Mouse (Mus musculus) layer of hippocampus, adult 2 months (tissue): Measurements from ENCODE around the gene Gm11168. TPM values are rescaled to one million over a fixed set of nuclear protein-coding genes. Genes with fewer than 3 reads are reported as not detected.
"Not testable (repeated sequence)": the region's sequence is repeated elsewhere in the genome, so short reads cannot be mapped to it uniquely, and the experiment has no call there.

ENCODE experiments used
- DNase-seq, 2 experiments: peaks; one replicate each; pipeline ENCODE4 v3.0.0; 2022; ENCODE audit warnings: low spot score in 2 of 2
- H3K27ac ChIP-seq: fragments of 200-600 bp; 2 replicates; pipeline ENCODE4 v1.8.1; 2022
- H3K4me3 ChIP-seq: fragments of 200-600 bp; 2 replicates; pipeline ENCODE4 v1.8.1; 2022; ENCODE audit warnings: mild to moderate bottlenecking
- long read RNA-seq, 2 experiments: library from polyadenylated mRNA; stranded (forward); transcript quantifications; one replicate each; pipeline ENCODE4 v2.0.0; 2021; ENCODE audit warnings: borderline mapping rate in 2 of 2
- total RNA-seq, 2 experiments: library from RNA; stranded (reverse); gene quantifications; 2 replicates each; pipeline ENCODE4 v1.2.3; 2021

Gm11168 gene
- not detected for total RNA-seq
- long read RNA-seq, experiment 1 = 0 reads
- long read RNA-seq, experiment 2 = 0 reads

DNA sequence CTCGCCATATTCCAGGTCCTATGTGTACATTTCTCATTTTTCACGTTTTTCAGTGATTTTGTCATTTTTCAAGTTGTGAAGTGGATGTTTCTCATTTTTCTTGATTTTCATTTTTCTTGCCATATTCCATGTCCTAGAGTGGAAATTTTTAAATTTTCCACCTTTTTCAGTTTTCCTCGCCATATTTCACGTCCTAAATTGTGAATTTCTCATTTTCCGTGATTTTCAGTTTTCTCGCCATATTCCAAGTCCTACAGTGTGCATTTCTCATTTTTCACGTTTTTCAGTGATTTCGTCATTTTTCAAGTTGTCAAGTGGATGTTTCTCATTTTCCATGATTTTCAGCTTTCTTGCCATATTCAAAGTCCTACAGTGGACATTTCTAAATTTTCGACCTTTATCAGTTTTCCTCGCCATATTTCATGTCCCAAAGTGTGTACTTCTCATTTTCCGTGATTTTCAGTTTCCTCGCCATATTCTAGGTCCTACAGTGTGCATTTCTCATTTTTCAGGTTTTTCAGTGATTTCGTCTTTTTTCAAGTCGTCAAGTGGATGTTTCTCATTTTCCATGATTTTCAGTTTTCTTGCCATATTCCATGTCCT lies at the start of gene Gm11168:
Gm11168 (plus strand) TSS at position 553 of the 603 bp plus-strand sequence.
- not testable (repeated sequence) for DNase-seq, H3K27ac ChIP-seq

DNA sequence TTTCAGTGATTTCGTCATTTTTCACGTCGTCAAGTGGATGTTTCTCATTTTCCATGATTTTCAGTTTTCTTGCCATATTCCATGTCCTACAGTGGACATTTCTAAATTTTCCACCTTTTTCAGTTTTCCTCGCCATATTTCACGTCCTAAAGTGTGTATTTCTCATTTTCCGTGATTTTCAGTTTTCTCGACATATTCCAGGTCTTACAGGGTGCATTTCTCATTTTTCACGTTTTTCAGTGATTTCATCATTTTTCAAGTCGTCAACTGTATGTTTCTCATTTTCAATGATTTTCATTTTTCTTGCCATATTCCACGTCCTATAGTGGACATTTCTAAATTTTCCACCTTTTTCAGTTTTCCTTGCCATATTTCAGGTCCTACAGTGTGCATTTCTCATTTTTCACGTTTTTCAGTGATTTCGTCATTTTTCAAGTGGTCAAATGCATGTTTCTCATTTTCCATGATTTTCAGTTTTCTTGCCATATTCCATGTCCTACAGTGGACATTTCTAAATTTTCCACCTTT lies 2.6 kb upstream of the Gm11168 start, which contains the start of gene Gm10722:
Gm10722 (plus strand) TSS at position 478 of the 528 bp plus-strand sequence.
- H3K4me3 ChIP-seq, H3K27ac ChIP-seq: not testable (repeated sequence)
- DNase-seq = peak in 1 of 2 experiments; percentile 3

More for the DNA sequence above, at the start of gene Gm11168:
- H3K4me3 ChIP-seq = not testable (repeated sequence)

DNA sequence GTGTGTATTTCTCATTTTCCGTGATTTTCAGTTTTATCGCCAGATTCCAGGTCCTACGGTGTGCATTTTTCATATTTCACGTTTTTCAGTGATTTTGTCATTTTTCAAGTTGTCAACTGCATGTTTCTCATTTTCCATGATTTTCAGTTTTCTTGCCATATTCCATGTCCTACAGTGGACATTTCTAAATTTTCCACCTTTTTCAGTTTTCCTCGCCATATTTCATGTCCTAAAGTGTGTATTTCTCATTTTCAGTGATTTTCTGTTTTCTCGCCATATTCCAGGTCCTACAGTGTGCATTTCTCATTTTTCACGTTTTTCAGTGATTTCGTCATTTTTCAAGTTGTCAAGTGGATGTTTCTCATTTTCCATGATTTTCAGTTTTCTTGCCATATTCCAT lies 2.1 kb upstream of the Gm11168 start:
- DNase-seq = peak in 1 of 2 experiments; percentile 32
- not testable (repeated sequence) for H3K4me3 ChIP-seq, H3K27ac ChIP-seq

DNA sequence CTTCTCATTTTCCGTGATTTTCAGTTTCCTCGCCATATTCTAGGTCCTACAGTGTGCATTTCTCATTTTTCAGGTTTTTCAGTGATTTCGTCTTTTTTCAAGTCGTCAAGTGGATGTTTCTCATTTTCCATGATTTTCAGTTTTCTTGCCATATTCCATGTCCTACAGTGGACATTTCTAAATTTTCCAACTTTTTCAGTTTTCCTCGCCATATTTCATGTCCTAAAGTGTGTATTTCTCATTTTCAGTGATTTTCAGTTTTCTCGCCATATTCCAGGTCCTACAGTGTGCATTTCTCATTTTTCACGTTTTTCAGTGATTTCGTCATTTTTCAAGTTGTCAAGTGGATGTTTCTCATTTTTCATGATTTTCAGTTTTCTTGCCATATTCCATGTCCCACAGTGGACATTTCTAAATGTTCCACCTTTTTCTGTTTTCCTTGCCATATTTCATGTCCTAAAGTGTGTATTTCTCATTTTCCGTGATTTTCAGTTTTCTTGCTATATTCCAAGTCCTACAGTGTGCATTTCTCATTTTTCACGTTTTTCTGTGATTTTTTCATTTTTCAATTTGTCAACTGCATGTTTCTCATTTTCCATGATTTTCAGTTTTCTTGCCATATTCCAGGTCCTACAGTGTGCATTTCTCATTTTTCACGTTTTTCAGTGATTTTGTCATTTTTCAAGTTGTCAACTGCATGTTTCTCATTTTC lies 1.0 kb upstream of the Gm11168 start:
- H3K27ac ChIP-seq, H3K4me3 ChIP-seq: not testable (repeated sequence)
- peak; percentile 100 for DNase-seq

DNA sequence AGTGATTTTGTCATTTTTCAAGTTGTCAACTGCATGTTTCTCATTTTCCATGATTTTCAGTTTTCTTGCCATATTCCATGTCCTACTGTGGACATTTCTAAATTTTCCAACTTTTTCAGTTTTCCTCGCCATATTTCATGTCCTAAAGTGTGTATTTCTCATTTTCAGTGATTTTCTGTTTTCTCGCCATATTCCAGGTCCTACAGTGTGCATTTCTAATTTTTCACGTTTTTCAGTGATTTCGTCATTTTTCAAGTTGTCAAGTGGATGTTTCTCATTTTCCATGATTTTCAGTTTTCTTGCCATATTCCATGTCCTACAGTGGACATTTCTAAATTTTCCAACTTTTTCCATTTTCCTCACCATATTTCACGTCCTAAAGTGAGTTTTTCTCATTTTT lies 3.0 kb downstream of the Gm11168 start:
- not testable (repeated sequence) for DNase-seq, H3K27ac ChIP-seq, H3K4me3 ChIP-seq

DNA sequence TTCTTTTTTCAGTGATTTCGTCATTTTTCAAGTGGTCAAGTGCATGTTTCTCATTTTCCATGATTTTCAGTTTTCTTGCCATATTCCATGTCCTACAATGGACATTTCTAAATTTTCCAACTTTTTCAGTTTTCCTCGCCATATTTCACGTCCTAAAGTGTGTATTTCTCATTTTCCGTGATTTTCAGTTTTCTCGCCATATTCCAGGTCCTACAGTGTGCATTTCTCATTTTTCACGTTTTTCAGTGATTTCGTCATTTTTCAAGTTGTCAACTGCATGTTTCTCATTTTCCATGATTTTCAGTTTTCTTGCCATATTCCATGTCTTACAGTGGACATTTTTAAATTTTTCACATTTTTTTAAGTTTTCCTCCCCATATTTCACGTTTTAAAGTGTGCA lies 3.5 kb downstream of the Gm11168 start:
- DNase-seq = peak; percentile 97 to 99
- H3K27ac ChIP-seq, H3K4me3 ChIP-seq: not testable (repeated sequence)

DNA sequence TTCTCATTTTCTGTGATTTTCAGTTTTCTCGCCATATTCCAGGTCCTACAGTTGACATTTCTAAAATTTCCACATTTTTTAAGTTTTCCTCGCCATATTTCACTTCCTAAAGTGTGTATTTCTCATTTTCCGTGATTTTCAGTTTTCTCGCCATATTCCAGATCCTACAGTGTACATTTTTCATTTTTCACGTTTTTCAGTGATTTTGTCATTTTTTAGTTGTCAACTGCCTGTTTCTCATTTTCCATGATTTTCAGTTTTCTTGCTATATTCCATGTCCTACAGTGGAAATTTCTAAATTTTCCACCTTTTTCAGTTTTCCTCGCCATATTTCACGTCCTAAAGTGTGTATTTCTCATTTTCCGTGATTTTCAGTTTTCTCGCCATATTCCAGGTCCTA lies 4.1 kb downstream of the Gm11168 start:
- H3K27ac ChIP-seq, DNase-seq, H3K4me3 ChIP-seq: not testable (repeated sequence)

DNA sequence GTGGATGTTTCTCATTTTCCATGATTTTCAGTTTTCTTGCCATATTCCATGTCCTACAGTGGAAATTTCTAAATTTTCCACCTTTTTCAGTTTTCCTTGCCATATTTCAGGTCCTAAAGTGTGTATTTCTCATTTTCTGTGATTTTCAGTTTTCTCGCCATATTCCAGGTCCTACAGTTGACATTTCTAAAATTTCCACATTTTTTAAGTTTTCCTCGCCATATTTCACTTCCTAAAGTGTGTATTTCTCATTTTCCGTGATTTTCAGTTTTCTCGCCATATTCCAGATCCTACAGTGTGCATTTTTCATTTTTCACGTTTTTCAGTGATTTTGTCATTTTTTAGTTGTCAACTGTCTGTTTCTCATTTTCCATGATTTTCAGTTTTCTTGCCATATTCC lies 6.2 kb downstream of the Gm11168 start:
- not testable (repeated sequence) for H3K27ac ChIP-seq, DNase-seq, H3K4me3 ChIP-seq

DNA sequence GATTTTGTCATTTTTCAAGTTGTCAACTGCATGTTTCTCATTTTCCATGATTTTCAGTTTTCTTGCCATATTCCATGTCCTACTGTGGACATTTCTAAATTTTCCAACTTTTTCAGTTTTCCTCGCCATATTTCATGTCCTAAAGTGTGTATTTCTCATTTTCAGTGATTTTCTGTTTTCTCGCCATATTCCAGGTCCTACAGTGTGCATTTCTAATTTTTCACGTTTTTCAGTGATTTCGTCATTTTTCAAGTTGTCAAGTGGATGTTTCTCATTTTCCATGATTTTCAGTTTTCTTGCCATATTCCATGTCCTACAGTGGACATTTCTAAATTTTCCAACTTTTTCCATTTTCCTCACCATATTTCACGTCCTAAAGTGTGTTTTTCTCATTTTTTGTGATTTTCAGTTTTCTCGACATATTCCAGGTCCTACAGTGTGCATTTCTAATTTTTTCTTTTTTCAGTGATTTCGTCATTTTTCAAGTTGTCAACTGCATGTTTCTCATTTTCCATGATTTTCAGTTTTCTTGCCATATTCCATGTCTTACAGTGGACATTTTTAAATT lies 9.0 kb downstream of the Gm11168 start:
- not testable (repeated sequence) for H3K27ac ChIP-seq, H3K4me3 ChIP-seq, DNase-seq

DNA sequence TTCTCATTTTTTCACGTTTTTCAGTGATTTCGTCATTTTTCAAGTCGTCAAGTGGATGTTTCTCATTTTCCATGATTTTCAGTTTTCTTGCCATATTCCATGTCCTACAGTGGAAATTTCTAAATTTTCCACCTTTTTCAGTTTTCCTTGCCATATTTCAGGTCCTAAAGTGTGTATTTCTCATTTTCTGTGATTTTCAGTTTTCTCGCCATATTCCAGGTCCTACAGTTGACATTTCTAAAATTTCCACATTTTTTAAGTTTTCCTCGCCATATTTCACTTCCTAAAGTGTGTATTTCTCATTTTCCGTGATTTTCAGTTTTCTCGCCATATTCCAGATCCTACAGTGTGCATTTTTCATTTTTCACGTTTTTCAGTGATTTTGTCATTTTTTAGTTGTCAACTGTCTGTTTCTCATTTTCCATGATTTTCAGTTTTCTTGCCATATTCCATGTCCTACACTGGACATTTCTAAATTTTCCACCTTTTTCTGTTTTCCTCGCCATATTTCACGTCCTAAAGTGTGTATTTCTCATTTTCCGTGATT lies 9.7 kb downstream of the Gm11168 start, which contains the start of gene Gm10721:
Gm10721 (plus strand) TSS at position 408 of the 547 bp plus-strand sequence.
- not testable (repeated sequence) for H3K4me3 ChIP-seq, H3K27ac ChIP-seq, DNase-seq

DNA sequence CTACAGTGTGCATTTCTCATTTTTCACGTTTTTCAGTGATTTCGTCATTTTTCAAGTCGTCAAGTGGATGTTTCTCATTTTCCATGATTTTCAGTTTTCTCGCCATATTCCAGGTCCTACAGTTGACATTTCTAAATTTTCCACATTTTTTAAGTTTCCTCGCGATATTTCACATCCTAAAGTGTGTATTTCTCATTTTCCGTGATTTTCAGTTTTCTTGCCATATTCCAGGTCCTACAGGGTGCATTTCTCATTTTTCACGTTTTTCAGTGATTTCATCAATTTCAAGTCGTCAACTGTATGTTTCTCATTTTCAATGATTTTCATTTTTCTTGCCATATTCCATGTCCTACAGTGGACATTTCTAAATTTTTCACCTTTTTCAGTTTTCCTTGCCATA lies 12.2 kb downstream of the Gm11168 start, which contains the start of gene Gm10720:
Gm10720 (plus strand) TSS at position 301 of the 400 bp plus-strand sequence.
- not testable (repeated sequence) for H3K4me3 ChIP-seq, DNase-seq

DNA sequence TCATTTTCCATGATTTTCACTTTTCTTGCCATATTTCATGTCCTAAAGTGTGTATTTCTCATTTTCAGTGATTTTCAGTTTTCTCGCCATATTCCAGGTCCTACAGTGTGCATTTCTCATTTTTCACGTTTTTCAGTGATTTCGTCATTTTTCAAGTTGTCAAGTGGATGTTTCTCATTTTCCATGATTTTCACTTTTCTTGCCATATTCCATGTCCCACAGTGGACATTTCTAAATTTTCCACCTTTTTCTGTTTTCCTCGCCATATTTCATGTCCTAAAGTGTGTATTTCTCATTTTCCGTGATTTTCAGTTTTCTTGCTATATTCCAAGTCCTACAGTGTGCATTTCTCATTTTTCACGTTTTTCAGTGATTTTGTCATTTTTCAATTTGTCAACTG lies 12.8 kb downstream of the Gm11168 start:
- DNase-seq = peak; percentile 7 to 25

More for the DNA sequence above, 12.2 kb downstream of the Gm11168 start, which contains the start of gene Gm10720:
- not testable (repeated sequence) for H3K27ac ChIP-seq

DNA sequence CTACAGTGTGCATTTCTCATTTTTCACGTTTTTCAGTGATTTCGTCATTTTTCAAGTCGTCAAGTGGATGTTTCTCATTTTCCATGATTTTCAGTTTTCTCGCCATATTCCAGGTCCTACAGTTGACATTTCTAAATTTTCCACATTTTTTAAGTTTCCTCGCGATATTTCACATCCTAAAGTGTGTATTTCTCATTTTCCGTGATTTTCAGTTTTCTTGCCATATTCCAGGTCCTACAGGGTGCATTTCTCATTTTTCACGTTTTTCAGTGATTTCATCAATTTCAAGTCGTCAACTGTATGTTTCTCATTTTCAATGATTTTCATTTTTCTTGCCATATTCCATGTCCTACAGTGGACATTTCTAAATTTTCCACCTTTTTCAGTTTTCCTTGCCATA lies 14.0 kb downstream of the Gm11168 start, which contains the start of gene Gm10719:
Gm10719 (plus strand) TSS at position 301 of the 400 bp plus-strand sequence.
- DNase-seq, H3K27ac ChIP-seq: not testable (repeated sequence)

More for the DNA sequence above, 12.8 kb downstream of the Gm11168 start:
- not testable (repeated sequence) for H3K4me3 ChIP-seq, H3K27ac ChIP-seq

DNA sequence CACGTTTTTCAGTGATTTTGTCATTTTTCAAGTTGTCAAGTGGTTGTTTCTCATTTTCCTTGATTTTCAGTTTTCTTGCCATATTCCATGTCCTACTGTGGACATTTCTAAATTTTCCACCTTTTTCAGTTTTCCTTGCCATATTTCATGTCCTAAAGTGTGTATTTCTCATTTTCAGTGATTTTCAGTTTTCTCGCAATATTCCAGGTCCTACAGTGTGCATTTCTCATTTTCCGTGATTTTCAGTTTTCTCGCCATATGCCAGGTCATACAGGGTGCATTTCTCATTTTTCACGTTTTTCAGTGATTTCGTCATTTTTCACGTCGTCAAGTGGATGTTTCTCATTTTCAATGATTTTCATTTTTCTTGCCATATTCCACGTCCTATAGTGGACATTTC lies 15.8 kb downstream of the Gm11168 start:
- not testable (repeated sequence) for H3K27ac ChIP-seq, H3K4me3 ChIP-seq
- DNase-seq = peak; percentile 70 to 98

More for the DNA sequence above, 14.0 kb downstream of the Gm11168 start, which contains the start of gene Gm10719:
- not testable (repeated sequence) for H3K4me3 ChIP-seq

DNA sequence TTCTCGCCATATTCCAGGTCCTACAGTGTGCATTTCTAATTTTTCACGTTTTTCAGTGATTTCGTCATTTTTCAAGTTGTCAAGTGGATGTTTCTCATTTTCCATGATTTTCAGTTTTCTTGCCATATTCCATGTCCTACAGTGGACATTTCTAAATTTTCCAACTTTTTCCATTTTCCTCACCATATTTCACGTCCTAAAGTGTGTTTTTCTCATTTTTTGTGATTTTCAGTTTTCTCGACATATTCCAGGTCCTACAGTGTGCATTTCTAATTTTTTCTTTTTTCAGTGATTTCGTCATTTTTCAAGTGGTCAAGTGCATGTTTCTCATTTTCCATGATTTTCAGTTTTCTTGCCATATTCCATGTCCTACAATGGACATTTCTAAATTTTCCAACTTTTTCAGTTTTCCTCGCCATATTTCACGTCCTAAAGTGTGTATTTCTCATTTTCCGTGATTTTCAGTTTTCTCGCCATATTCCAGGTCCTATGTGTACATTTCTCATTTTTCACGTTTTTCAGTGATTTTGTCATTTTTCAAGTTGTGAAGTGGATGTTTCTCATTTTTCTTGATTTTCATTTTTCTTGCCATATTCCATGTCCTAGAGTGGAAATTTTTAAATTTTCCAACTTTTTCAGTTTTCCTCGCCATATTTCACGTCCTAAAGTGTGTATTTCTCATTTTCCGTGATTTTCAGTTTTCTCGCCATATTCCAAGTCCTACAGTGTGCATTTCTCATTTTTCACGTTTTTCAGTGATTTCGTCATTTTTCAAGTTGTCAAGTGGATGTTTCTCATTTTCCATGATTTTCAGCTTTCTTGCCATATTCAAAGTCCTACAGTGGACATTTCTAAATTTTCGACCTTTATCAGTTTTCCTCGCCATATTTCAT lies 16.9 kb downstream of the Gm11168 start:
- H3K4me3 ChIP-seq, H3K27ac ChIP-seq: not testable (repeated sequence)
- peak; percentile 91 to 92 for DNase-seq

DNA sequence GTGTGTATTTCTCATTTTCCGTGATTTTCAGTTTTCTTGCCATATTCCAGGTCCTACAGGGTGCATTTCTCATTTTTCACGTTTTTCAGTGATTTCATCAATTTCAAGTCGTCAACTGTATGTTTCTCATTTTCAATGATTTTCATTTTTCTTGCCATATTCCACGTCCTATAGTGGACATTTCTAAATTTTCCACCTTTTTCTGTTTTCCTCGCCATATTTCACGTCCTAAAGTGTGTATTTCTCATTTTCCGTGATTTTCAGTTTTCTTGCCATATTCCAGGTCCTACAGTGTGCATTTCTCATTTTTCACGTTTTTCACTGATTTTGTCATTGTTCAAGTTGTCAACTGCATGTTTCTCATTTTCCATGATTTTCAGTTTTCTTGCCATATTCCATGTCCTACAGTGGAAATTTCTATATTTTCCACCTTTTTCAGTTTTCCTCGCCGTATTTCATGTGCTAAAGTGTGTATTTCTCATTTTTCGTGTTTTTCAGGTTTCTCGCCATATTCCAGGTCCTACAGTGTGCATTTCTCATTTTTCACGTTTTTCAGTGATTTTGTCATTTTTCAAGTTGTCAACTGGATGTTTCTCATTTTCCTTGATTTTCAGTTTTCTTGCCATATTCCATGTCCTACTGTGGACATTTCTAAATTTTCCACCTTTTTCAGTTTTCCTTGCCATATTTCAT lies 19.3 kb downstream of the Gm11168 start:
- H3K27ac ChIP-seq, H3K4me3 ChIP-seq: not testable (repeated sequence)
- peak; percentile 86 to 95 for DNase-seq
